Mouse (Mus musculus) ES-E14 (cell line): Measurements from ENCODE around the gene Zfp668.
A peak's percentile ranks its signal among the peaks of the same experiment; 100 is the strongest.

Experiments
- HCFC1 ChIP-seq: IDR thresholded peaks from 2 replicates; pipeline ENCODE4 v1.6.1; 2012; ENCODE audit warnings: low read length, inconsistent platforms, borderline replicate concordance; ENCODE audit not compliant: insufficient read depth
- MAFK ChIP-seq: IDR thresholded peaks from 2 replicates; pipeline ENCODE4 v1.6.1; 2014; ENCODE audit warnings: mild to moderate bottlenecking, low read depth, low read length, inconsistent platforms; ENCODE audit not compliant: insufficient read depth

DNA sequence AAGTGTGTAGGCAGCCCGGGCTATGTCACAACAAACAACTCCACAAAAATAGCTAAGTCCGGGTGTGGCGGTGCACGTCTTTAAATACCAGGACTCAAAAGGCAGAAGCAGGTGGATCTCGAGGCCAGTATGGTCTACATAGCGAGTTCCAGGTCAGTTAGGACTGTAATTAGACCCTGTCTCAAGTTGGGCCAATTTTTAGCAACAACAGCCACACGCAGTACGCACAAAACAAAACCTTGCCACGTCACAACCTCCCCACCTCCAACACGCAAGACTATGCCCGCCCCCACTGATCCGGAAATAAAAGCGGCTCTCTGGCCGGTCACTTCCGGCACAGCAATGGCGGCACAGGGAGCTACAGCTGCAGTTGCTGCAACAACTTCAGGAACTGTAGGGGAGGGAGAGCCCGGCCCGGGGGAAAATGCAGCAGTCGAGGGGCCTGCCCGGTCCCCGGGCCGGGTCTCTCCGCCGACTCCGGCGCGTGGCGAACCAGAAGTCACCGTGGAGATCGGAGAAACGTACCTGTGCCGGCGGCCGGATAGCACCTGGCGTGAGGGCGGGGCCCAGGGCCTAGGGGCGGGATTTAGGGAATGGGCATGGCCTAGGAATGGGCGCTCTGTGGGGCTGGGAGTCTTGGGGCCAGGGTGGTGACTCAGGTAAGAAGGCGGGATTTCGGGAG is 35.7 kb upstream of the Zfp668 start, which contains the start of gene Kat8:
- 0 out of 2 replicates have a peak, but pooled peaks have one; percentile 29 for TF ChIP-seq MAFK
- peak; percentile 73; the same call in 1 of the 2 replicates for TF ChIP-seq HCFC1
